Comparison of ENCODE assay signal across 8 mouse cellular contexts in genomic region chr2:18672766-18673164, GRCm38 (mm10). TPM values are rescaled to one million over a fixed set of nuclear protein-coding genes. Genes with fewer than 3 reads are reported as not detected.
DNase-seq lines count a peak whose midpoint lies in the region; ATAC-seq and TF ChIP-seq lines count a peak whose summit lies in the region.

No protein-coding gene starts in this region.

- H3ac ChIP-seq in C2C12 (ENCODE audit: control insufficient read depth, insufficient read length, low read depth), result peak overlapping the region; percentile 93

- peak overlapping the region; percentile 76 for H3K4me3 ChIP-seq in C2C12 (ENCODE audit: insufficient read depth, poor library complexity, severe bottlenecking)
- H3K4me3 ChIP-seq in embryonic facial prominence, embryonic 14.5 days (ENCODE audit: low read depth, low read length), result peak overlapping the region; percentile 85
- H3K4me3 ChIP-seq in neural tube, embryonic 14.5 days (ENCODE audit: low read depth, low read length), result peak overlapping the region; percentile 89

- peaks cover 7% of the 10 kb centered on the region for H3K36me3 ChIP-seq in C2C12 (ENCODE audit: control insufficient read depth, insufficient read depth)
- H3K36me3 ChIP-seq in embryonic facial prominence, embryonic 14.5 days (ENCODE audit: control insufficient read depth, insufficient read depth, low read length), result no peaks in the 10 kb centered on the region
- H3K36me3 ChIP-seq in neural tube, embryonic 14.5 days (ENCODE audit: control insufficient read depth, insufficient read depth, low read length), result no peaks in the 10 kb centered on the region

- no peak for TF ChIP-seq CTCF in C2C12 (IDR thresholded peaks at IDR 0.05; ENCODE audit: control insufficient read depth, insufficient read depth, insufficient read length)

- no peaks in the 10 kb centered on the region for H3K27me3 ChIP-seq in C2C12 (ENCODE audit: control insufficient read depth, insufficient read depth, insufficient read length)
- H3K27me3 ChIP-seq in embryonic facial prominence, embryonic 14.5 days (replicated peaks; ENCODE audit: control insufficient read depth, insufficient read depth, low read length), result peaks cover 5% of the 10 kb centered on the region; the same call in 1 of the 2 replicates
- H3K27me3 ChIP-seq in neural tube, embryonic 14.5 days (ENCODE audit: control insufficient read depth, insufficient read depth, low read length), result peaks cover 8% of the 10 kb centered on the region; the same call in 1 of the 2 replicates

- peaks cover 14% of the 10 kb centered on the region for H3K79me3 ChIP-seq in C2C12 (ENCODE audit: low read depth)

- WGBS in embryonic facial prominence, embryonic 14.5 days, result 0% methylated on average over 10 of the region's 11 CpGs
- WGBS in neural tube, embryonic 14.5 days, result 5% methylated on average over 11 of the region's 11 CpGs

- peaks cover 26% of the 10 kb centered on the region for H3K79me2 ChIP-seq in C2C12 (ENCODE audit: control insufficient read depth, insufficient read depth)

- no peaks in the 10 kb centered on the region for H3K9me3 ChIP-seq in embryonic facial prominence, embryonic 14.5 days (ENCODE audit: control insufficient read depth, low read length)
- H3K9me3 ChIP-seq in neural tube, embryonic 14.5 days (ENCODE audit: control insufficient read depth, low read length), result no peaks in the 10 kb centered on the region

- no peak for ATAC-seq in embryonic facial prominence, embryonic 14.5 days (ENCODE audit: low read depth)
- no peak for ATAC-seq in neural tube, embryonic 14.5 days (ENCODE audit: low read depth)
- ATAC-seq in megakaryocyte progenitor cell, adult 5-6 weeks (replicated peaks; ENCODE audit: poor library complexity), result no peak

- H3K9ac ChIP-seq in embryonic facial prominence, embryonic 14.5 days (ENCODE audit: low read depth, low read length), result peak overlapping the region; percentile 98
- peak overlapping the region; percentile 100 for H3K9ac ChIP-seq in neural tube, embryonic 14.5 days (replicated peaks; ENCODE audit: low read depth, low read length)

- peak; percentile 74 for DNase-seq in embryo, embryonic 10.5 days (ENCODE audit: low spot score)
- no peak for DNase-seq in embryo, embryonic 11 days
- peak; percentile 39 for DNase-seq in embryonic facial prominence, embryonic 14.5 days (ENCODE audit: low spot score)
- DNase-seq in kidney, postnatal 25 days, result peak; percentile 30 to 48
- DNase-seq in retina, postnatal 1 day, result no peak

- peak overlapping the region; percentile 96 for H3K27ac ChIP-seq in embryonic facial prominence, embryonic 14.5 days (replicated peaks; ENCODE audit: low read depth, low read length)
- H3K27ac ChIP-seq in neural tube, embryonic 14.5 days (ENCODE audit: low read depth, low read length), result peak overlapping the region; percentile 99

- H3K4me1 ChIP-seq in embryonic facial prominence, embryonic 14.5 days (ENCODE audit: control insufficient read depth, insufficient read depth, low read length), result peaks cover 5% of the 10 kb centered on the region; the same call in 1 of the 2 replicates
- H3K4me1 ChIP-seq in neural tube, embryonic 14.5 days (ENCODE audit: control insufficient read depth, insufficient read depth, low read length), result peaks cover 7% of the 10 kb centered on the region

- H3K4me2 ChIP-seq in embryonic facial prominence, embryonic 14.5 days (ENCODE audit: low read depth, low read length), result peak overlapping the region; percentile 82
- peak overlapping the region; percentile 88 for H3K4me2 ChIP-seq in neural tube, embryonic 14.5 days (ENCODE audit: low read depth, low read length)

TF ChIP-seq in C2C12, 6 proteins besides CTCF, POLR2A, EP300 and RAD21:
- TF ChIP-seq USF1 (IDR thresholded peaks at IDR 0.05; ENCODE audit: low read depth) (no peak), FOSL1 (IDR thresholded peaks at IDR 0.05; ENCODE audit: insufficient read depth, low read length, poor library complexity, severe bottlenecking) (no peak), MYOG (IDR thresholded peaks at IDR 0.05; ENCODE audit: control insufficient read depth, extremely low read depth, insufficient read length) (no peak)

RNA-seq across cellular contexts. Expression of gene Commd3, which starts 0.6 kb away (rescaled TPM):
- polyA plus RNA-seq in C2C12 (2012; fragmentation: generic; extraction: Trizol), result 141 TPM
- 195 and 218 TPM in 2 replicates for polyA plus RNA-seq in embryonic facial prominence, embryonic 14.5 days (2014; fragmentation: Nextera tagmentation; extraction: Ambion mirVana)
- polyA plus RNA-seq in neural tube, embryonic 14.5 days (2014; fragmentation: Nextera tagmentation; extraction: Ambion mirVana), result 203 and 222 TPM in 2 replicates
- 139 and 147 TPM in 2 replicates for total RNA-seq in megakaryocyte progenitor cell, adult 5-6 weeks (2015)
- total RNA-seq in megakaryocyte progenitor cell, adult 5-6 weeks (2017), result 169 and 175 TPM in 2 replicates

RNA-seq across cellular contexts. Expression of gene Bmi1, which starts 4.1 kb away (rescaled TPM):
- 22.3 TPM for polyA plus RNA-seq in C2C12 (2012; fragmentation: generic; extraction: Trizol)
- 25.9 and 28.0 TPM in 2 replicates for polyA plus RNA-seq in embryonic facial prominence, embryonic 14.5 days (2014; fragmentation: Nextera tagmentation; extraction: Ambion mirVana)
- polyA plus RNA-seq in neural tube, embryonic 14.5 days (2014; fragmentation: Nextera tagmentation; extraction: Ambion mirVana), result 30.6 and 39.0 TPM in 2 replicates
- 53.2 and 56.6 TPM in 2 replicates for total RNA-seq in megakaryocyte progenitor cell, adult 5-6 weeks (2015)
- 37.4 and 41.2 TPM in 2 replicates for total RNA-seq in megakaryocyte progenitor cell, adult 5-6 weeks (2017)

RNA-seq across cellular contexts. Expression of gene Spag6, which starts 21.1 kb away (rescaled TPM):
- polyA plus RNA-seq in C2C12 (2012; fragmentation: generic; extraction: Trizol), result 0.14 TPM
- polyA plus RNA-seq in embryonic facial prominence, embryonic 14.5 days (2014; fragmentation: Nextera tagmentation; extraction: Ambion mirVana), result 0.21 and 0.22 TPM in 2 replicates
- polyA plus RNA-seq in neural tube, embryonic 14.5 days (2014; fragmentation: Nextera tagmentation; extraction: Ambion mirVana), result 0.23 TPM in 1 of 2 replicates, not detected in the other
- not detected in 2 replicates for total RNA-seq in megakaryocyte progenitor cell, adult 5-6 weeks (2015)
- not detected in 2 replicates for total RNA-seq in megakaryocyte progenitor cell, adult 5-6 weeks (2017)

Comparison
In these comparisons a context has a peak if more than half of its experiments do, and no peak if none do; other contexts are left out.
1. DNase-seq: peak in embryo, embryonic 10.5 days (single experiment), embryonic facial prominence, embryonic 14.5 days (single experiment) and kidney, postnatal 25 days (2 of 2); none in embryo, embryonic 11 days (single experiment) and retina, postnatal 1 day (single experiment).
2. Peak in every context shown above with its lines, with median percentiles within 50 percentile points of each other: H3K4me3 ChIP-seq.